Mouse (Mus musculus): ENCODE results near the gene Cgrrf1.
"Not testable (repeated sequence)": the region's sequence is repeated elsewhere in the genome, so short reads cannot be mapped to it uniquely, and the experiment has no call there.

Gene Cgrrf1

GRCm38 (mm10) chr14:46831837-46832333 lies at the start of gene Cgrrf1:
TSS of gene Cgrrf1 (plus strand) at chr14:46832125.
- in situ Hi-C loops (cut with MboI): no loop called here

DNA sequence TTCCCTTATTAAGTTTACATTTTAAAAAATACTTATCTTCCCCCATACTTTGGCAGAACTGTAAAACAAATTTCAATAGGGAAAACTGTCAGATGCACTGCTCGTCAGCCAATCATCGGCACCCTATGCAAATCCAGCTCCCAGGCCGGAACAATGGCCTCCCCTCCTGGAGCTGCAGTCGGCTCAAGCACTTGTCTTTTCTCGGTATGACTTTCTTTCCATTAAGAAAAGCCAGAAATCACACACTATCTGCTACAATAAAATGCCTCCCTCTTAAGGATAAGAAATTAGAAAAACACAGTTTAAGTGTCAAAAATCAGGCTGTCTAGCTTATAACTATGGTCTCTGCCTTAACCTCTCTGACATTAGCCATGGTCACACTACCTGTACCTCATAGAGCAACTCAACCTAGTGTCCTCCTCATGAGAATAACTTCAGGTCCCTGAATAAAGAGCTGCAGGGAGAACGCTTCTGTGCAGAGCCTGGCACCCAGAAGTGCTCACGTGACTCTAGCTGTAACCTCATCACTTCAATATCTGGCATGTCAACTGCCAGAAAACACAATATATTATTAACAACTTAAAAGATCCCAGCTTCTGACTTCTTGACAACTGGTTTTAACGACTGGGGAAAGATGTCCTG lies 49.6 kb upstream of the Cgrrf1 start:
- in situ Hi-C loops (cut with MboI): no loop called here

DNA sequence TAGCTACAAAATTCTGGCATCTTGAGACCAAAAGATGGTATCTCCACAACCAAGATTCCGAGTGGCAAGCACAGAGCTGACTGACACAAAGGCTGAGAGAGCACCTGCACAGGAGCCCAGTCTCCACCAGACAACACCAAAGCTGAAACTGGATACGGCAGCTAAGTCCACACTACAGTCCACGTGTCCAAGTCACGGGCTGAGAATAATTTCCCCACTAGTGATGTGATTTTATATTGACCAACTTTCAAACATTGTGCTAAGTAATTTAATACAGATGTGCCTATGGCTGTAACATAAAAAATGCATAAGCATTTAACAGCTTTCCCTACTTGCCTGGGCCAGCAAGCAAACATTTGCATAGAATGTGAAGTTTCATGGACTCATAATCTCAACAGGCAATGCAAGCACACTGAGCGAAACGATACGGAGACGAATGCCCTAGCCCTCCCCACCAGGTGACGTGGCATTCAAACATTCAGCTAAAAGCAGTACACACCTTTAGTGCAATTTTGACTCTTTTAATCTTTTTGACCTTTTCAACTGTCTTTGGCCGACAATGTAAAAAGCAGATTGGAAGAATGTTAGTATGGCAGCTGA lies 48.5 kb upstream of the Cgrrf1 start:
- in situ Hi-C loops (cut with MboI): no loop called here

- in situ Hi-C loops (cut with MboI): no loop called here
Observed at GRCm38 (mm10) chr14:46785247-46785646, 46.7 kb upstream of the Cgrrf1 start.

GRCm38 (mm10) chr14:46787454-46787786 lies 44.5 kb upstream of the Cgrrf1 start:
- in situ Hi-C loops (cut with MboI): no loop called here

- in situ Hi-C loops (cut with MboI): no loop called here
Observed at GRCm38 (mm10) chr14:46787787-46788504, 44.0 kb upstream of the Cgrrf1 start, which contains the start of gene Cnih1. TSS of gene Cnih1 (minus strand) at chr14:46788411.

DNA sequence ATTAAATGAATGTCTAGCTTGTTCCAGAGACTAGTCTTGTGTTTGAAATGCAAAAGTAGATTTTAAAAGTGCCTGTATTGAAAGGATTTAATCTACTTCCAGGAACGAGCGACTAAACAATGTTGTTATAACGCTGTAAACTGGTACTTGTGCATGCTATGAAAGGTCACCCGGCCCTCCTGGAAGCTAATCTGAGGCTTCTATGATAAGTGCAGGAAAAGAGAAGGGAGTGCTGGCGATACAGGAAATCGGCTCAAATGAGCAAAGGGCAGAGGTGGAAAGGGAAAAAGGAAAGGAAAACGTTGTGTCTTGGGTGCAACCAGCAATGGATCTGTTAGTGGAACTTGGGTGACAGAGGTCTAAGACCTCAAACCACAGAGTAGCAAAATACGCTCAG lies 43.4 kb upstream of the Cgrrf1 start:
- in situ Hi-C loops (cut with MboI): no loop called here

- in situ Hi-C loops (cut with MboI): no loop called here
Observed at GRCm38 (mm10) chr14:46790303-46790702, 41.6 kb upstream of the Cgrrf1 start.

- in situ Hi-C loops (cut with MboI): no loop called here
Observed at GRCm38 (mm10) chr14:46790723-46791122, 41.2 kb upstream of the Cgrrf1 start.

GRCm38 (mm10) chr14:46794157-46794556 lies 37.8 kb upstream of the Cgrrf1 start:
- in situ Hi-C loops (cut with MboI): no loop called here

GRCm38 (mm10) chr14:46800684-46801345 lies 31.1 kb upstream of the Cgrrf1 start:
- in situ Hi-C loops (cut with MboI): no loop called here

GRCm38 (mm10) chr14:46803259-46803658 lies 28.7 kb upstream of the Cgrrf1 start:
- in situ Hi-C loops (cut with MboI): no loop called here

DNA sequence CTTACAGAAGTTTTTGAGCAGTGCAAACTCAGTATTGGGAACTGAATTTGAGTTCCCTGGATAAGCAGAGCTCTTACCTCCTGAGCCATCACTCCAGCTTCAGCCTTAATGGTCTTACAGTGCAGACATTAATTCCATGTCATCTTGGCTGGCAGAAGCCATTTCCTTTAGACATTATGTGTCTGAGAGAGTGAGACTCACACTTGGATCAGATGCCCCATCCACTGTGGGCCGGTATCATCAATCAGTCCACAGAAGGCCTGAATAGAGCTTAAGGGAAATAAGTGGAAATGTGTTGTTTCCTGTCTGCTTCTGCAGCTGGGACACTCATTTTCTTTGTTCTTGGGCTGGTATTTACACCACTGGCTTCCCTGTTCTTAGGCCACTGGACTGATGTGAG lies 28.1 kb upstream of the Cgrrf1 start:
- in situ Hi-C loops (cut with MboI): no loop called here

- in situ Hi-C loops (cut with MboI): no loop called here
Observed at GRCm38 (mm10) chr14:46806186-46806585, 25.7 kb upstream of the Cgrrf1 start.

DNA sequence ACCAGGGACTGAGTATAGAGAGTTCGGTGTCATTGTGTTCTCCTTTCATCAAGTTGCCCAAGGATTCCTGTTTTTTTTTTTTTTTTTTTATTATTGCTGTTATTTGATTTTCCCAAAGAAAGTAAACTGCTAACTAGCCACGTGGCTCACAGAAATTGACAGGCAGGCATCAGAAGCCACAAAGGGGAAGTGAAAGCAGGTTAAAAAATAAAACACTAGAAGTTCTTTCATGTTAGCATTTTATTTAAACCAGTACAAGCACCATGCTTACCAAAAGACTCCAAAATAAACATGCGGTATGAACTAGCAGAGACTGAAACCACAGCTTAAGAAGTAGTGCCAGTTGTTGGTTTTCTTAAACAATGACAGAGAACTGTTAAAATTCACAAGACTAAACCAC lies 24.0 kb upstream of the Cgrrf1 start:
- in situ Hi-C loops (cut with MboI): no loop called here

GRCm38 (mm10) chr14:46815640-46816039 lies 16.3 kb upstream of the Cgrrf1 start:
- in situ Hi-C loops (cut with MboI): no loop called here

DNA sequence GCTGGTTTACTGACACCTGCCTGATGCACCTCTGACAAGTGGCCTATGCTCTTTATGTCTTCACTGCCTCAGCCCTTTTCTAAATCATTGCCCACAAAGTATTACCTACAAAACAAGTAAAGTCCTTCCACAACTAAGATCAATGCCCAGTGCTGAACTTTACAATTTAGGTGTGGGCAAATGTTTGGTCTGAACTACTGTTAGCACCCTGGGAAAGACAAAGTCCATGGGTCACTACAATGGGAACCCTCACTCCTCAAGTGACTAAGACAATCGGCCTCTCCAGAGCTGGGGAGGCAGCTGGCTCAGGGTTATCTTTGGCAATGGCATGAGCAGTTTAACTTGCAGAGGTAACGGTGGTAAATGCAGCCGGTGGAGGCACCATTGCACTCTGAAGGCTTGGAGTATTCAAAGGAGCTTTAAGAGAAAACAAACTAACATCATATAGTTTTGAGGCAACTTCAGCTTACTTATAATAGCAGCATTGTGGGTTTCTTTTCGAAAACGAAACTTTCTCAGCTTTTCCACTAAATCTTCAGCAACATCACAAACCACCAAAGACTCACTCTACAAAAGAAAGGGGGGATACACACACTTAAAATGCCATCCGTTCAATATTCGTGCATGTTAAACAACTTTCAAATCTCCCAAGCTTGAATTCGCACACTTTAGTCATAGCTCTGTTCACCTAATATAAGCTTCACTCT lies 14.9 kb upstream of the Cgrrf1 start:
- in situ Hi-C loops (cut with MboI): no loop called here

DNA sequence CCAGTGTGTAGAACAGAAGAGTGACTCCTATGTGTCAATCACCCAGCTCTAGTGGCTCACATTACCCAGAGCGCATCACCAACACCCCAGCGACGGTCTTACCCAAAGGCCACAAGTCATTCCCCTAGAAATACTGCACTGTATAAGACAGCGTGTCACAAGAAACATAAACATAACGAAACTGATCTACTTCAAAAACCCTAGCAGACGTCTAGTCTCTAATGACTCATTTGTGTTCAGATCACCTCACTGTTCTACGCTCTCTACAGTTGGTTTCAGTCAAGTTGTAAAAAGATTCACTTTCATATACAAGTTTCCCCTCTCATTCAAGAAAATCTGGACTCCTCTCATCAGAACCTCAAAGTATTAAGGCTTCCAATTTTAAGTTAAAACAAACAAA lies 13.2 kb upstream of the Cgrrf1 start:
- in situ Hi-C loops (cut with MboI): no loop called here

DNA sequence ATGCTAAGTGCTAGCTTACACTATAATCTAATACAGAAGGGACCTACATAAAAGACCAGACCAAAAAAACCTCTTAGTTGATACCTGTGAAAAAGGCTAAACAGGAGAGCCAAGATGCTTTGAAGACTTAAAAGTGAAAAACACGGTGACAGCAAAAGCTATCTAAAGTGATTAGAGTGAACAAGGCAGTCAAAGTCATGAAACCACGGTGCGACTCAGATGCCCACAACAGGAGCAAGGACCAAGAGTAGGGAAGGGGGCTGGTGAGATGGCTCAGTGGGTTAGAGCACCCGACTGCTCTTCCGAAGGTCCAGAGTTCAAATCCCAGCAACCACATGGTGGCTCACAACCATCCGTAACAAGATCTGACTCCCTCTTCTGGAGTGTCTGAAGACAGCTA lies 12.0 kb upstream of the Cgrrf1 start:
- in situ Hi-C loops (cut with MboI): not testable (repeated sequence)

GRCm38 (mm10) chr14:46821271-46821872 lies 10.6 kb upstream of the Cgrrf1 start:
- in situ Hi-C loops (cut with MboI): no loop called here

- in situ Hi-C loops (cut with MboI): no loop called here
Observed at GRCm38 (mm10) chr14:46821873-46822716, 9.8 kb upstream of the Cgrrf1 start, which contains the start of gene Gmfb. TSS of gene Gmfb (minus strand) at chr14:46822242.
